24 mouse cellular contexts compared by ENCODE assay signal in the genomic region with DNA sequence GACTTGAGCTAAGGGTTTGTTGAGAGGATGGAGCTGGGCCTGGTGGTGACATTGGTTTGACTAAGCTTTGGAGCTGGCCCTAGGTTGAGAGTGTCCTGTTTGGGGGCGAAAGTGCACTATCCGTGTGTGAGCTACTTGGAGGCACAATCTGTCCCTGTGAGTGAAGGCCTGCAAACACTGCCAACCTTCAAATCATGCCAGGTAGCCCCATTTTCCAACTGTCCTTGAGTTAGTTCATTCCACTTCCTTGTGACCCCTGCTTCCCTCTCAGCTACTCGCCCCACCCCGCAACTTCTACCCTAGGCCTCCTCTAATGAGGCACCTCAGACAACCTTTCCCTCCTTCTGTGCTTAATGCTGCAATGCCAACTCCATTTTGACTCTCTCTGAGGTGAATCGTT.
DNase-seq lines count a peak whose midpoint lies in the region; ATAC-seq and TF ChIP-seq lines count a peak whose summit lies in the region.
"Had no signal": no experiment of that assay in that cellular context is flagged by ENCODE, and none has a peak within 500 bp of the region (broad histone marks: within the 10 kb centered on the region; RNA-seq: fewer than 3 reads in every experiment).

No protein-coding gene starts in this region.

- no peak for ATAC-seq in heart, embryonic 13.5 days (ENCODE audit: extremely low read depth, insufficient number of reproducible peaks, low FRiP score, low TSS enrichment)
- ATAC-seq in heart, embryonic 12.5 days (ENCODE audit: insufficient number of reproducible peaks, low FRiP score): no peak
- no peak for ATAC-seq in heart, postnatal 0 days (ENCODE audit: insufficient read depth, low read depth)
- ATAC-seq: activated CD4-positive, CD25-positive, alpha-beta regulatory T cell, adult 4 months; forebrain, embryonic 13.5 days; forebrain, embryonic 16.5 days; hindbrain, embryonic 16.5 days; intestine, embryonic 15.5 days had no signal

- H3K9ac ChIP-seq in heart, embryonic 13.5 days: no peak overlapping the region
- H3K9ac ChIP-seq in heart, embryonic 12.5 days: no peak overlapping the region
- no peak overlapping the region for H3K9ac ChIP-seq in heart, postnatal 0 days (replicated peaks; ENCODE audit: low read depth, low read length)
- H3K9ac ChIP-seq: forebrain, embryonic 13.5 days; hindbrain, embryonic 13.5 days; intestine, embryonic 15.5 days had no signal

- peaks cover 53% of the 10 kb centered on the region for H3K4me1 ChIP-seq in heart, embryonic 13.5 days
- H3K4me1 ChIP-seq in heart, embryonic 12.5 days (replicated peaks): peaks cover 48% of the 10 kb centered on the region
- peaks cover 36% of the 10 kb centered on the region for H3K4me1 ChIP-seq in heart, postnatal 0 days (ENCODE audit: control insufficient read depth, insufficient read depth)
- peaks cover 2% of the 10 kb centered on the region; the same call in 1 of the 2 replicates for H3K4me1 ChIP-seq in testis, adult 2 months (ENCODE audit: control insufficient read depth, insufficient read depth, low read length)

- DNase-seq in heart, adult 11 months: peak; percentile 83
- no peak for DNase-seq in heart, postnatal 10 days
- DNase-seq in heart, postnatal 0 days (ENCODE audit: low spot score): no peak
- DNase-seq in heart, adult 9 months (ENCODE audit: low spot score in 2 of 2): no peak
- DNase-seq in testis, postnatal 14 days (ENCODE audit: low spot score): no peak
- DNase-seq: adrenal gland, postnatal 25 days; cerebellum, adult 18-20 months; cerebellum, adult 9-10 months; cerebellum, postnatal 14 days; gastrocnemius, postnatal 10 days; gastrocnemius, postnatal 36 days; heart, postnatal 14 days; kidney, adult 11 months had no signal

- WGBS in heart, embryonic 13.5 days: 85% methylated on average over 5 of the region's 5 CpGs
- WGBS in heart, embryonic 12.5 days: 84% methylated on average over 5 of the region's 5 CpGs
- WGBS in heart, postnatal 0 days: 89% methylated on average over 5 of the region's 5 CpGs

- intact Hi-C loops in heart, postnatal 10 days (cut with DNase I): no loop called here

- TF ChIP-seq POLR2A in testis, adult 2 months (IDR thresholded peaks at IDR 0.05; ENCODE audit: control insufficient read depth, low read depth, low read length): no peak

- H3K4me3 ChIP-seq in heart, embryonic 13.5 days: no peak overlapping the region
- H3K4me3 ChIP-seq in heart, embryonic 12.5 days: no peak overlapping the region
- no peak overlapping the region for H3K4me3 ChIP-seq in heart, postnatal 0 days (ENCODE audit: low read depth, low read length)
- no peak overlapping the region for H3K4me3 ChIP-seq in testis, adult 2 months (ENCODE audit: control insufficient read depth, low read depth, low read length)
- H3K4me3 ChIP-seq: forebrain, embryonic 10.5 days; forebrain, embryonic 13.5 days; hindbrain, embryonic 10.5 days; hindbrain, embryonic 13.5 days; intestine, embryonic 15.5 days had no signal

- no peaks in the 10 kb centered on the region for H3K9me3 ChIP-seq in heart, embryonic 13.5 days
- no peaks in the 10 kb centered on the region for H3K9me3 ChIP-seq in heart, embryonic 12.5 days (replicated peaks)
- no peaks in the 10 kb centered on the region for H3K9me3 ChIP-seq in heart, postnatal 0 days (replicated peaks; ENCODE audit: control insufficient read depth, low read length)
- H3K9me3 ChIP-seq: forebrain, embryonic 10.5 days; forebrain, embryonic 13.5 days; hindbrain, embryonic 10.5 days; hindbrain, embryonic 13.5 days; intestine, embryonic 15.5 days had no signal

- TF ChIP-seq EP300 in heart, postnatal 0 days (IDR thresholded peaks at IDR 0.05; ENCODE audit: low read depth): no peak

- TF ChIP-seq CTCF in heart, postnatal 0 days (IDR thresholded peaks at IDR 0.05; ENCODE audit: low read depth): no peak
- no peak for TF ChIP-seq CTCF in testis, adult 2 months (IDR thresholded peaks at IDR 0.05; ENCODE audit: control insufficient read depth, insufficient read depth, insufficient replicate concordance, low read depth, low read length)

- H3K27me3 ChIP-seq in heart, embryonic 13.5 days (replicated peaks): no peaks in the 10 kb centered on the region
- H3K27me3 ChIP-seq in heart, embryonic 12.5 days (replicated peaks): no peaks in the 10 kb centered on the region
- no peaks in the 10 kb centered on the region for H3K27me3 ChIP-seq in heart, postnatal 0 days (ENCODE audit: control insufficient read depth, insufficient read depth, low read length)
- H3K27me3 ChIP-seq in testis, adult 2 months (ENCODE audit: control insufficient read depth, insufficient read depth, low read length): no peaks in the 10 kb centered on the region
- H3K27me3 ChIP-seq: forebrain, embryonic 13.5 days; hindbrain, embryonic 13.5 days; intestine, embryonic 15.5 days had no signal

- H3K4me2 ChIP-seq in heart, embryonic 13.5 days: no peak overlapping the region
- H3K4me2 ChIP-seq in heart, embryonic 12.5 days: no peak overlapping the region
- no peak overlapping the region for H3K4me2 ChIP-seq in heart, postnatal 0 days (ENCODE audit: low read depth, low read length)
- H3K4me2 ChIP-seq: forebrain, embryonic 13.5 days; hindbrain, embryonic 13.5 days; intestine, embryonic 15.5 days had no signal

- peaks cover 22% of the 10 kb centered on the region; the same call in 1 of the 2 replicates for H3K36me3 ChIP-seq in heart, embryonic 13.5 days
- peaks cover 22% of the 10 kb centered on the region for H3K36me3 ChIP-seq in heart, embryonic 12.5 days
- H3K36me3 ChIP-seq in heart, postnatal 0 days (replicated peaks; ENCODE audit: control insufficient read depth, insufficient read depth, low read length): peaks cover 11% of the 10 kb centered on the region
- H3K36me3 ChIP-seq in testis, adult 2 months (ENCODE audit: control insufficient read depth, insufficient read depth, low read length): no peaks in the 10 kb centered on the region
- H3K36me3 ChIP-seq: forebrain, embryonic 10.5 days; intestine, embryonic 15.5 days had no signal

- H3K27ac ChIP-seq in heart, embryonic 13.5 days (replicated peaks): peak overlapping the region; percentile 51
- H3K27ac ChIP-seq in heart, embryonic 12.5 days (ENCODE audit: poor library complexity, severe bottlenecking): no peak overlapping the region
- H3K27ac ChIP-seq in heart, postnatal 0 days (ENCODE audit: low read depth): peak overlapping the region; percentile 23
- peak overlapping the region; percentile 54 for H3K27ac ChIP-seq in testis, adult 2 months (ENCODE audit: control insufficient read depth, insufficient read depth, low read depth, low read length)
- H3K27ac ChIP-seq: forebrain, embryonic 10.5 days; forebrain, embryonic 13.5 days; hindbrain, embryonic 10.5 days; hindbrain, embryonic 13.5 days; intestine, embryonic 15.5 days had no signal
